Comparison of ENCODE assay signal across 8 mouse cellular contexts in genomic region chr9:65201381-65202164, GRCm38 (mm10). TPM values are rescaled to one million over a fixed set of nuclear protein-coding genes. Genes with fewer than 3 reads are reported as not detected.
A peak's percentile ranks its signal among the peaks of the same experiment; 100 is the strongest.
DNase-seq lines count a peak whose midpoint lies in the region; ATAC-seq and TF ChIP-seq lines count a peak whose summit lies in the region.

No protein-coding gene starts in this region.

- TF ChIP-seq EP300 in CH12.LX (IDR thresholded peaks at IDR 0.05; ENCODE audit: low read length) = no peak
- TF ChIP-seq EP300 in liver, embryonic 14.5 days (IDR thresholded peaks at IDR 0.05; ENCODE audit: low read depth) = peak; percentile 60; the same call in 1 of the 2 replicates

- H3K79me2 ChIP-seq in CH12.LX (replicated peaks; ENCODE audit: control insufficient read depth, extremely low read depth, insufficient read depth, poor library complexity, severe bottlenecking) = no peaks in the 10 kb centered on the region

- peaks cover 2% of the 10 kb centered on the region for H3K27me3 ChIP-seq in CH12.LX (replicated peaks)
- H3K27me3 ChIP-seq in forebrain, embryonic 11.5 days (ENCODE audit: control insufficient read depth, insufficient read depth, low read length) = no peaks in the 10 kb centered on the region
- H3K27me3 ChIP-seq in heart, embryonic 16.5 days (ENCODE audit: control insufficient read depth, insufficient read depth, low read length) = no peaks in the 10 kb centered on the region
- no peaks in the 10 kb centered on the region for H3K27me3 ChIP-seq in liver, embryonic 14.5 days (ENCODE audit: control insufficient read depth, insufficient read depth, low read length)
- H3K27me3 ChIP-seq in neural tube, embryonic 11.5 days (ENCODE audit: control insufficient read depth, insufficient read depth, low read length) = no peaks in the 10 kb centered on the region
- H3K27me3 ChIP-seq in stomach, embryonic 16.5 days (ENCODE audit: control insufficient read depth, insufficient read depth, low read length) = no peaks in the 10 kb centered on the region

- dilution Hi-C loops in CH12.LX (cut with MboI; ENCODE audit: extremely low pct_ligation_motif_present, extremely low pct_unique_long_range_greater_than_20kb, low sequenced_read_pairs) = no loop called here

- H3K4me3 ChIP-seq in CH12.LX (replicated peaks in 1 of 3; ENCODE audit: low read depth in 2 of 3, low read length in 2 of 3, poor library complexity in 1 of 3) = peak overlapping the region; percentile 35 to 49 (median 45)
- peak overlapping the region; percentile 21 for H3K4me3 ChIP-seq in forebrain, embryonic 11.5 days (ENCODE audit: low read depth, low read length)
- peak overlapping the region; percentile 61 for H3K4me3 ChIP-seq in heart, embryonic 16.5 days (ENCODE audit: low read length)
- peak overlapping the region; percentile 47 to 83 for H3K4me3 ChIP-seq in liver, embryonic 14.5 days (ENCODE audit: insufficient read depth in 1 of 2, low read depth in 2 of 2, low read length in 2 of 2)
- H3K4me3 ChIP-seq in neural tube, embryonic 11.5 days (ENCODE audit: low read depth, low read length) = peak overlapping the region; percentile 18
- peak overlapping the region; percentile 54 for H3K4me3 ChIP-seq in stomach, embryonic 16.5 days (replicated peaks; ENCODE audit: low read length)

- H3K4me1 ChIP-seq in CH12.LX (ENCODE audit: control insufficient read depth in 1 of 2, insufficient read depth in 2 of 2) = peaks cover 10 to 23% of the 10 kb centered on the region in 2 experiments
- H3K4me1 ChIP-seq in forebrain, embryonic 11.5 days (replicated peaks; ENCODE audit: control insufficient read depth, insufficient read depth, low read length) = no peaks in the 10 kb centered on the region; the same call in 1 of the 2 replicates
- H3K4me1 ChIP-seq in heart, embryonic 16.5 days (ENCODE audit: control insufficient read depth, insufficient read depth, low read length) = peaks cover 3% of the 10 kb centered on the region
- H3K4me1 ChIP-seq in liver, embryonic 14.5 days (replicated peaks; ENCODE audit: control insufficient read depth in 2 of 2, insufficient read depth in 2 of 2, low read length in 1 of 2) = peaks cover 23 to 37% of the 10 kb centered on the region in 2 experiments
- no peaks in the 10 kb centered on the region for H3K4me1 ChIP-seq in neural tube, embryonic 11.5 days (ENCODE audit: control insufficient read depth, insufficient read depth, low read length)
- peaks cover 3% of the 10 kb centered on the region; the same call in 1 of the 2 replicates for H3K4me1 ChIP-seq in stomach, embryonic 16.5 days (ENCODE audit: control insufficient read depth, insufficient read depth, low read length)

- no peak overlapping the region for H3K27ac ChIP-seq in CH12.LX (ENCODE audit: insufficient read depth, low read depth)
- peak overlapping the region; percentile 25; the same call in 1 of the 2 replicates for H3K27ac ChIP-seq in forebrain, embryonic 11.5 days (ENCODE audit: low read depth, low read length)
- peak overlapping the region; percentile 77 for H3K27ac ChIP-seq in heart, embryonic 16.5 days (ENCODE audit: low read length)
- H3K27ac ChIP-seq in liver, embryonic 14.5 days = peak overlapping the region; percentile 85
- H3K27ac ChIP-seq in neural tube, embryonic 11.5 days (ENCODE audit: low read depth, low read length) = no peak overlapping the region
- H3K27ac ChIP-seq in stomach, embryonic 16.5 days (ENCODE audit: low read length) = peak overlapping the region; percentile 84

- in situ Hi-C loops in CH12.LX (cut with MboI; ENCODE audit: low pct_ligation_motif_present, low pct_unique_long_range_greater_than_20kb, low sequenced_read_pairs) = no loop called here

- peak; percentile 86 for ATAC-seq in forebrain, embryonic 11.5 days (replicated peaks; ENCODE audit: low FRiP score)
- ATAC-seq in heart, embryonic 16.5 days (replicated peaks; ENCODE audit: extremely low read depth, insufficient read depth, low FRiP score) = peak; percentile 84
- ATAC-seq in liver, embryonic 14.5 days (ENCODE audit: insufficient read depth) = peak; percentile 85
- ATAC-seq in neural tube, embryonic 11.5 days (ENCODE audit: insufficient read depth, low FRiP score, low TSS enrichment) = peak; percentile 91
- ATAC-seq in stomach, embryonic 16.5 days (ENCODE audit: insufficient read depth, low FRiP score) = peak; percentile 91

- WGBS in forebrain, embryonic 11.5 days = under 1% methylated on average over 18 of the region's 18 CpGs
- under 1% methylated on average over 18 of the region's 18 CpGs for WGBS in heart, embryonic 16.5 days
- under 1% methylated on average over 18 of the region's 18 CpGs for WGBS in liver, embryonic 14.5 days (ENCODE audit: insufficient replicate concordance)
- under 1% methylated on average over 18 of the region's 18 CpGs for WGBS in neural tube, embryonic 11.5 days
- under 1% methylated on average over 18 of the region's 18 CpGs for WGBS in stomach, embryonic 16.5 days

- peak overlapping the region; percentile 73 for H3K9ac ChIP-seq in CH12.LX (ENCODE audit: insufficient read depth, low read depth)
- peak overlapping the region; percentile 55 for H3K9ac ChIP-seq in forebrain, embryonic 11.5 days (ENCODE audit: low read length)
- H3K9ac ChIP-seq in heart, embryonic 16.5 days (ENCODE audit: low read length) = peak overlapping the region; percentile 85
- peak overlapping the region; percentile 78 for H3K9ac ChIP-seq in liver, embryonic 14.5 days (replicated peaks)
- H3K9ac ChIP-seq in neural tube, embryonic 11.5 days (ENCODE audit: low read length) = peak overlapping the region; percentile 20; the same call in 1 of the 2 replicates
- H3K9ac ChIP-seq in stomach, embryonic 16.5 days (ENCODE audit: low read length) = peak overlapping the region; percentile 73

- H3K9me3 ChIP-seq in CH12.LX (replicated peaks; ENCODE audit: low read length) = no peaks in the 10 kb centered on the region
- no peaks in the 10 kb centered on the region for H3K9me3 ChIP-seq in forebrain, embryonic 11.5 days (ENCODE audit: control insufficient read depth, low read length)
- H3K9me3 ChIP-seq in heart, embryonic 16.5 days (replicated peaks; ENCODE audit: control insufficient read depth, low read length) = no peaks in the 10 kb centered on the region
- no peaks in the 10 kb centered on the region for H3K9me3 ChIP-seq in liver, embryonic 14.5 days (ENCODE audit: control insufficient read depth, low read length)
- H3K9me3 ChIP-seq in neural tube, embryonic 11.5 days (ENCODE audit: control insufficient read depth, low read length) = no peaks in the 10 kb centered on the region
- H3K9me3 ChIP-seq in stomach, embryonic 16.5 days (replicated peaks; ENCODE audit: control insufficient read depth, low read length) = no peaks in the 10 kb centered on the region

- no peaks in the 10 kb centered on the region for H3K36me3 ChIP-seq in CH12.LX (replicated peaks in 1 of 2; ENCODE audit: control insufficient read depth in 1 of 2, insufficient read depth in 1 of 2, low read length in 1 of 2)
- H3K36me3 ChIP-seq in forebrain, embryonic 11.5 days (ENCODE audit: control insufficient read depth, insufficient read depth, low read length) = no peaks in the 10 kb centered on the region
- H3K36me3 ChIP-seq in heart, embryonic 16.5 days (ENCODE audit: control insufficient read depth, insufficient read depth) = no peaks in the 10 kb centered on the region
- no peaks in the 10 kb centered on the region for H3K36me3 ChIP-seq in liver, embryonic 14.5 days (replicated peaks; ENCODE audit: control insufficient read depth, insufficient read depth, low read depth)
- no peaks in the 10 kb centered on the region for H3K36me3 ChIP-seq in neural tube, embryonic 11.5 days (ENCODE audit: control insufficient read depth, insufficient read depth, low read length)
- H3K36me3 ChIP-seq in stomach, embryonic 16.5 days (ENCODE audit: control insufficient read depth, insufficient read depth, low read length) = no peaks in the 10 kb centered on the region

- DNase-seq in CH12.LX (ENCODE audit: extremely low read depth) = peak; percentile 94
- peak; percentile 86 for DNase-seq in c-Kit-positive CD71-positive TER-119-negative erythroid progenitor cells, embryonic 14.5 days (ENCODE audit: low read depth)
- DNase-seq in forebrain, embryonic 11.5 days (ENCODE audit: low spot score) = peak; percentile 85
- peak; percentile 93 for DNase-seq in kidney, postnatal 25 days
- DNase-seq in liver, embryonic 14.5 days (ENCODE audit: low read depth in 3 of 3, low spot score in 3 of 3) = peak; percentile 82 to 88 (median 83)
- DNase-seq in neural tube, embryonic 11.5 days (ENCODE audit: low spot score) = peak; percentile 83

- TF ChIP-seq CTCF in CH12.LX (conservative IDR thresholded peaks at IDR 0.05 in 1 of 2, IDR thresholded peaks at IDR 0.05 in 1 of 2; ENCODE audit: low read depth in 2 of 2, low read length in 2 of 2) = no peak
- TF ChIP-seq CTCF in liver, embryonic 14.5 days (IDR thresholded peaks at IDR 0.05; ENCODE audit: low read depth) = no peak

- H3K4me2 ChIP-seq in CH12.LX (ENCODE audit: insufficient read depth, low read depth, poor library complexity, severe bottlenecking) = peak overlapping the region; percentile 81; the same call in 1 of the 2 replicates
- peak overlapping the region; percentile 60 for H3K4me2 ChIP-seq in forebrain, embryonic 11.5 days (ENCODE audit: low read depth, low read length, severe bottlenecking)
- peak overlapping the region; percentile 82 for H3K4me2 ChIP-seq in heart, embryonic 16.5 days (ENCODE audit: low read depth, low read length)
- H3K4me2 ChIP-seq in liver, embryonic 14.5 days (ENCODE audit: low read depth) = peak overlapping the region; percentile 77
- H3K4me2 ChIP-seq in neural tube, embryonic 11.5 days (ENCODE audit: low read depth) = peak overlapping the region; percentile 44
- H3K4me2 ChIP-seq in stomach, embryonic 16.5 days (ENCODE audit: low read depth, low read length) = peak overlapping the region; percentile 83

- TF ChIP-seq POLR2A in CH12.LX (IDR thresholded peaks at IDR 0.05; ENCODE audit: low read depth, low read length) = peak; percentile 97

- TF ChIP-seq RAD21 in CH12.LX (IDR thresholded peaks at IDR 0.05; ENCODE audit: low read depth, low read length) = no peak

TF ChIP-seq in CH12.LX, 34 proteins besides CTCF, POLR2A, EP300 and RAD21 (continues in another document):
- TF ChIP-seq SMC3 (IDR thresholded peaks at IDR 0.05; ENCODE audit: low read depth, low read length) (no peak), POLR2AphosphoS2 (IDR thresholded peaks at IDR 0.05; ENCODE audit: low read depth, low read length) (peak; percentile 100), MEF2A (IDR thresholded peaks at IDR 0.05; ENCODE audit: borderline replicate concordance, low read depth, low read length) (peak; percentile 79)

RNA-seq across cellular contexts. Expression of gene Parp16, which starts 6.4 kb away (rescaled TPM):
- 1.3 and 1.7 TPM in 2 replicates for total RNA-seq in CH12.LX (2012; rRNA removed)
- total RNA-seq in CH12.LX (2014; rRNA removed) = 0.44 and 0.46 TPM in 2 replicates
- 0.81 and 0.94 TPM in 2 replicates for polyA plus RNA-seq in CH12.LX (2012; ENCODE audit: insufficient read length, low read depth)
- 5.4 and 6.6 TPM in 2 replicates for polyA plus RNA-seq in forebrain, embryonic 11.5 days (2014; fragmentation: Nextera tagmentation; extraction: Ambion mirVana)
- polyA plus RNA-seq in heart, embryonic 16.5 days (2015; fragmentation: Nextera tagmentation; extraction: Ambion mirVana) = 5.4 and 6.5 TPM in 2 replicates
- polyA plus RNA-seq in liver, embryonic 14.5 days (2012; rRNA removed) = 4.9 and 5.7 TPM in 2 replicates
- polyA plus RNA-seq in liver, embryonic 14.5 days (2014; fragmentation: Nextera tagmentation; extraction: Ambion mirVana) = 7.2 and 9.3 TPM in 2 replicates
- 4.9 and 6.1 TPM in 2 replicates for polyA plus RNA-seq in neural tube, embryonic 11.5 days (2014; fragmentation: Nextera tagmentation; extraction: Ambion mirVana)
- 7.5 and 7.6 TPM in 2 replicates for polyA plus RNA-seq in stomach, embryonic 16.5 days (2015; fragmentation: Nextera tagmentation; extraction: Ambion mirVana)

Comparison
In these comparisons a context has a peak if more than half of its experiments do, and no peak if none do; other contexts are left out.
1. H3K27ac ChIP-seq: peak in forebrain, embryonic 11.5 days (single experiment), heart, embryonic 16.5 days (single experiment), liver, embryonic 14.5 days (single experiment) and stomach, embryonic 16.5 days (single experiment); none in CH12.LX (single experiment) and neural tube, embryonic 11.5 days (single experiment).
2. H3K9ac ChIP-seq: peak in every context shown above with its lines; median percentile 85 in heart, embryonic 16.5 days; 78 in liver, embryonic 14.5 days; 73 in CH12.LX; 73 in stomach, embryonic 16.5 days; 55 in forebrain, embryonic 11.5 days; 20 in neural tube, embryonic 11.5 days.
3. Peak in every context shown above with its lines, with median percentiles within 50 percentile points of each other: DNase-seq, H3K4me2 ChIP-seq, H3K4me3 ChIP-seq and ATAC-seq.